Mouse (Mus musculus) heart, postnatal 10 days (tissue): ENCODE measurements at regions not wholly inside any gene's neighbourhood (a gene's known extent, or its start where the extent isn't known, plus 50 kb on each side); places are given as distances from the start of the nearest gene placed in this dataset.
A peak's percentile ranks its signal among the peaks of the same experiment; 100 is the strongest.
"Not testable (repeated sequence)": the region's sequence is repeated elsewhere in the genome, so short reads cannot be mapped to it uniquely, and the experiment has no call there.

Experiments used
- DNase-seq, 2 experiments: peaks; one replicate each; pipeline ENCODE4 v3.0.0; 2021
- intact Hi-C: fragments of 180-260 bp; cut with DNase I; formaldehyde crosslinking; loops from one replicate; pipeline ENCODE4 v1.15.1; 2025

DNA sequence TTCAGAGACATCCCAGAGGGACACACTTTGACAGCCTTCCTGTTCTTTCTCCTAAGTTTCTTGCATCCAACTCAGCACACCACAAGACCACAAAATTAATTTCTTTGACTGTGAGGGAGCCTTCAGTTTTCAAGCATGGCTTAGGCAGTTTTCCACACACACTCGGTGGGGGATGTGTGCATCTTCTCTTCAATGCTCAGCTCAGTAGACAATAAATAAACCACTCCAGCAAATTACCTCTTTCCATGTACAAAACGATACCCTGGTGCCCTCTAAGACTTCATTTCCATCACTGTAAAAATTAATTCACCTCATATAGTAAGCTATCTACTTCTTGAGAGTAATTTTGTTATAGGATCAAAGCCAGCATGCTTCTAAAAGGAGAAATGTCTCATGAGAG lies 184.6 kb downstream of the Samd5 start:
- intact Hi-C loops = no loop called here
- no peak for DNase-seq

DNA sequence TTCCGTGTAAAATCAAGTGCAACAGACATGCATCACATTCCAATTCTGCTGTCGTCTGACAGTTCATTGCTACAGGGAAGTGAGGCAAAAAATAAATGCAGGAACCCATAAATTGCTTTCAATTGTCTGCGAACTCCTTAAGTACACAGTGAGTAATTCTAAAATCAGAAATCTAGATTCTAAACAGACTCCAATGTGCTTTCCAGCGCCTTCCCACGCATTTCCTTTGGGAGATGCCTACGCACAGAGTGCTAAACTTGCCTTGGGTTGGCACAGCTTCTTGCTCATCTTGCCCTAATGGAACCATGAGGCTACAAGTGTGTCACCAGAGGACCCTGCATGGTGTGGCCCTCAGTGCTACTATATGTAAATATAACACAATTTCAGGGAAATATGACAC lies 212.6 kb downstream of the Samd5 start:
- no peak for DNase-seq
- intact Hi-C loops = no loop called here

DNA sequence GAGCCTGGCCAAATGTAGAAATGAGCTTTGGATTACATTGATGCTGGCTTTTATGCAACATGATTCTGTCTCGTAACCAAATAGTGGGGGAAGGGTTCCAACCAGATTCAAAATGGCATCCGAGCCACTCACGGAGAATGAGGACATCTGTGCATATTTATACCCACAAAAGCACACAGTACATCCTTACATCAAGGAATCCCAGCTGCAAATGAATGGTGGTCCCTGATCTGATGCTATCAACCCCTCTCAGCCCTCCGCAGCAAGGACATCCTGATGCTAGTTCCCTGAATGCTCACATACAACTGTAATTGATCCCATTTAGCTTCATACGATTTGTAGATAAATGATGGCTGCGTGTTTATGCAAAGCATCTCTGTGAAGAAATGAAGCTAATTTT lies 215.9 kb downstream of the Samd5 start:
- DNase-seq = no peak
- intact Hi-C loops = no loop called here

DNA sequence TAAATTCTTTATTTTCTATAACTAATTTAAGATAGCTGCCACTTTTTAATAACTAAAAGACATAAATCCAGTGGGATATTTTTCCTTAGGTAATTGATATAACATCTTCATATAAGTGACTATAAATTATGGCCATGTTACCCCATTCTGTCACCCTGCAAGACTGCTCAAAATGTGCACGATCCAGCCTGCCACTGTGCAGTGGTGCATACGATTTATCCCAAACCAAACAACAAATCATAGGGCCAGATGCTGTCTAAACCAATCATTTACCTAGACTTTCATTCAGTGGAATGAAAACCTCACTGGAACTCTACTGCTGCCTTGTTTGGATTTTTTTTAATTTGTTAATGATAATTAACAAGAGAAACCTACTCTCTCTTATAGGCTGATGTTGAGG lies 216.5 kb downstream of the Samd5 start:
- intact Hi-C loops = no loop called here
- no peak for DNase-seq

DNA sequence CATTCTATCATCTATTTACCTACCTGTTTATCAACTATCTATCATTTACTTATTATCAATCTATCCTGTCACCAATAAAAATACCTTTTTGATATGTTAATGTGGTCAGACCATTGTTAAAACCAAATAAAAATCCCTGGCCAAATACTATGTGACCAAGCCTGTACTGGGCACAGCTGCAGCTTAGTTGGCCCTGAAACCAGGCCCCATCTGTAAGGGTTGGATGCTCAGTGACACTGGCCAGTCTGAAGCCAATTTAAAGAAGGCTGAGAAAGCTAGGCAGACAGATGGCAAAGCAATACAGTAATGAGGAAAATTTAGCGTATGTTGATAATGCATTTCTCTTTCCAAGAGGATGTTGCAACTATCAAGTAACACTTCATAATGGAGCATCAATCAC lies 217.8 kb downstream of the Samd5 start:
- intact Hi-C loops = no loop called here
- no peak for DNase-seq

DNA sequence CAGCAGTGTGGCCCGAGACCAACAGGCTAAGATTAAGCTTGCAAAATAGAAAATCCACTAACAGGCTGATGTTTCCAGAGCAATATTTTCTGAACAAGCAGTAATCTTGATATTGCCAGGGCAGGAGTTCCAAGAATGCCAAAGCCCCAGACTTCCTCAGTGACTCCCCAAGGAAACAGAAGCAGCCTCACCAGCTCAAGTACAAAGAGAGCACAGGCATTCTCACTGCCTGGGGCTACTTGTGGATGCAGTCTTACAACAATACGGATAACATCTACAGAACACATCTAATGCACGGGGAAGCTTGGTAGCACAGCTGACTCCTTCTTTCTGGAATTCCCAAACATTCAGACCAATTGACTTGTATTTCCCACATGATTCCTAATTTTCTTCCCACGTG lies 235.9 kb downstream of the Samd5 start:
- intact Hi-C loops = no loop called here

DNA sequence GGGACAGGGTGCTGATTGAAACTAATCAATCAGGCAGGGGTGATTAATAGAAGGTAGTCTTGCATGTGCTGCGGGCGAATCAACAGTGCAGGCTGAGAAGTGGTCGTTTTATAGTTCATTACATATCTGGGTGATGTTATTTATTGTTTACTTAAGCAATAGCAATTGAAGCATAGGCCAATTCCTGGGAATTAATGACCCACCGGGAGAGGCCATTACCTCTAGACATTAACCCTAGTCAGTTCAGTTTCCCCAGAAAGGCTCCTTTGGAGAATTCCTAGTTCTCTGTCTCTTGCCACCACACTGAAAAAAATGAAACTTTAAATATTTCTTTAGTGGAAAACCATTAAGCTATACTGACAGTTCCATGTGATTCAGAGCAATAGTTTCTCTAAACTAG lies 236.6 kb downstream of the Samd5 start:
- no peak for DNase-seq
- intact Hi-C loops = no loop called here

More for the DNA sequence above, 235.9 kb downstream of the Samd5 start:
- DNase-seq = no peak

DNA sequence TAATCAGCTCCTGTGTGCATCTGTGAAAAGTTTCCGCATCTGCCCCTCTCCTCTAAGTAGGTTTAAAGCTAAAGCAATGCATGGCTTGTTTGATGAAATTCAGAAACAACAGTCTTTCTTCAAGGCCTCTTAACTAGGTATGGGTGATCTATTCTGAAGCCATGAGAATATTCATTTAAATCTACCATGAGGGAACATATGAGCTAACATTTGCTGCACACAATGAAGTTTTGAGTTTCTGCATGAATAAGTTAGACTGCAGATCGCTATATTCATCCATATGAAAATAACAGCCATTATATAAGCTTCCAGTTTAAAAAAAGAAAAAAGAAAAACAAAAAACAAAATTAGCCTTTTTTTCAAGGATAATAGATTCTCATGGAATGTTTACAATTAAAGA lies 245.9 kb downstream of the Samd5 start:
- intact Hi-C loops = no loop called here
- DNase-seq = no peak

DNA sequence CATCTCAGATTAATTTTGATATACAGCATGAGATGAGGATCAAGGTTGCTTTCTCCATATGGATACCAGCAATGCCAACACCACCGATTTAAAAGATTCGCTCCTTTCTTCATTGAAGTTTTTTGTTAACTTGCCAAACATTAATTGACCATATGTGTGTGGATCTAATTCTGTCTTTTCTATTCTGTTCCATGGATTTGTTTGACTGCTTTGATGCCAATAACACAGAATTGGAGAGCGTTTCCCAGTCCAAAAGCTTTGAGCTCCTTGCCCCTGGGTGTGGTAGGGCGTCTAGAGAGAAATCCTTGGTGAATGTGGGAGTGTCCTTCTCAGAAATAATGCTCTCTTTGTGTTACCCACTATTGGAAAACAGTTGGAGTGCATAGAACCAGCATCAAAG lies 254.3 kb downstream of the Samd5 start:
- DNase-seq = no peak
- intact Hi-C loops = no loop called here

DNA sequence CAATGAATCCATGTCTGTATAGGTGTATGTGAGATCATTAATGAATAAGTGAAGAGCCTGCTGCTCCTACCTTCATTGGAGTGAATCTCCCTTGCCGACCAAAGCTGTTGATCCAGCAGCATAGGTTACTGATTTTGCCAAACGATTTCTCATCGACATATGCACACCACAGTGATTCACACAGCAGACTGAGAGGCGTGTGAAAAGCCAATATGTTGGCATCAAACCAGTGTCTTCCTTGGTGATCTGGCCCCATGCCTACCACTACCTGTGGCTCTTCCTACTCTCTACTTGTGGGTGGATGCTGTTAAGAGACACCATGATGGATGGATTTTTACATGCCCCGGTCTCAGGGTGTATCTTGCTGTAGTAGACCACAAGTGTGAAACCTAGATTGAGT lies 258.3 kb downstream of the Samd5 start:
- intact Hi-C loops = no loop called here
- DNase-seq = no peak

DNA sequence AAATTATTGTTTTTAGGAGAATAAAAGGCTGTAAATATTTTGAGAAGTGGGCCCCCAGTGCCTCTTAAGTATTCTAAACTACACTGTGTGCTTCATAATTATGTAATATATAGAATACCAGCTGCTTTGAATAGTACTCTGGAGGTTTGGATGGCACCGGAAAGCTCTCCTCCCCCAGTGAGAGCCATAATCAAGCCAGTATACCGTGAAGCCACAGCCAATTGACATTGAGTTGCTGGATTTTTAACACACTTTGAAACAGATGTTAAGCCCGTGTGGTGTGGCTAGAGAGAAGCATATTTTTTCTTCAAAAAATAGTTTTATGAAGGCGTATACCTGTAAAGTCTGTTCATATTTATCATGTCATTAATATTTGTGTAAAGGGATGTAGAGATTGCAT lies 268.9 kb downstream of the Samd5 start:
- no peak for DNase-seq
- intact Hi-C loops = no loop called here

DNA sequence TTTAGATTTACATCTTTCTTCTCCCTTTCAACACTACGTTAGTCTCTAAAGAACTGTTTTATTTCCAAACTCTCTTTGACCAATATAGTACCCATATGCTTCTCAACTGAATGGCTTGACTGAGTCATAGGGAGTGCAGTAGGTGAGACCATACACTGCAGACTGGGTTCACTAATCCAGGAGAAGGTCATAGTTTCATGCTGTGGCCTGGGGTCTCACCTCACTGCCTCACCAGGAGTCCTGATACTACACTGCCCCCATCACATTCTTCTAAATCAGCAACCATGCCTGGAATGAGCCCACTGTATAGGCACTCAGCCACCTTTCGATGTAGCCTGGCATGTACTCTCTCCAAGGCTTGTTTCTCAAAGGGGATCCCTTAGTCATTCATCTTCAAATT lies 269.6 kb downstream of the Samd5 start:
- intact Hi-C loops = no loop called here
- no peak for DNase-seq

DNA sequence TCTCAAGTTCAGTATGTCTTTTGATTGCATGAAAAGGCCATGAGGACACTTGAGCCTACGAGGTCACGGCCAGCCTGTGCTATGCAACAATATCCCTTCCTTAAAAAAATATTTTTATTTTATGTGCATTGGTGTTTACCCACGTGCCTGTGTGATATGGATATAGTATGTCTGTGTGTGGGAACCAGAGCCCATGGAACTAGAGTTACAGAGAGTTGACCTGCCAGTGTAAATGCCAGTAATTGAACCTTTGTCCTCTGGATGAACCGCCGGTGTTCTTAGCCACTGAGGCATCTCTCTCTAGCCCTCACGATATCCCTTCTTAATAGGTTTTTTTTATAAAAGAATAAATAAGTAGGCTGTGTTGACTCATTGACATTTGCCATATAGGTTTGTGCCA lies 270.0 kb downstream of the Samd5 start:
- no peak for DNase-seq
- intact Hi-C loops = no loop called here

DNA sequence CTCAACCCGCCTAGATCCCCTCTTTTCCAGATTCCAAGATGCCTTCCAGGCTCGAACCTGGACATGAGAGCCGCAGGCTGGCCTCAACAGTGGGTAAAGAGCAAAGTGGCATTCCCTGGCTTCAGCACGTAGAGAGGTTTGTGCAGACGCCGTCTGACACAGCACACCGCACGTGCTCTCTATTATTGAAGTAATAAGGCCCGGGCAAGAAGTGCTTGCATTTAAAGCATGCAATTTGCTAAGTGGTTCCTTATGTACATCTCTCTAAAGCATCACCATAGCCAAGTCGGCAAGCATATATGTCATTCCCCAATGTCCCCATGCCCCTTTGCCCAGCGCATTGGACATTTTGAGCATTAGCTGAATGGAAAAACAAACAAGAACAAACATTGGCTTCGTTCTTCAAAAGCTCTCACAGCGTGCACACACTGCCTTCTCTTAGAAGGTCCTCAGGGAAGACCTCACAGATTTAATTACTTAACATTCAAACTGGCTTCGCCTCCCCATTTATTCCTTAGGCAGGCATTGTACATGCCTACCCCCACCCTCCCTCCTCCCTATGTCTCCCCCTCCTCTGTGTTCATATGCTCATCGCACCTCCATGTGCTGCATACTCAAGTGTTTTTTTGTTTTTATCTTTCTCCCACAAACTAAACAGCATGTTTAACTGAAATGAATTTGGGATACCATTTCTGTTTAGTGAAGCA lies 273.9 kb downstream of the Samd5 start:
- intact Hi-C loops = no loop called here
- DNase-seq = no peak

DNA sequence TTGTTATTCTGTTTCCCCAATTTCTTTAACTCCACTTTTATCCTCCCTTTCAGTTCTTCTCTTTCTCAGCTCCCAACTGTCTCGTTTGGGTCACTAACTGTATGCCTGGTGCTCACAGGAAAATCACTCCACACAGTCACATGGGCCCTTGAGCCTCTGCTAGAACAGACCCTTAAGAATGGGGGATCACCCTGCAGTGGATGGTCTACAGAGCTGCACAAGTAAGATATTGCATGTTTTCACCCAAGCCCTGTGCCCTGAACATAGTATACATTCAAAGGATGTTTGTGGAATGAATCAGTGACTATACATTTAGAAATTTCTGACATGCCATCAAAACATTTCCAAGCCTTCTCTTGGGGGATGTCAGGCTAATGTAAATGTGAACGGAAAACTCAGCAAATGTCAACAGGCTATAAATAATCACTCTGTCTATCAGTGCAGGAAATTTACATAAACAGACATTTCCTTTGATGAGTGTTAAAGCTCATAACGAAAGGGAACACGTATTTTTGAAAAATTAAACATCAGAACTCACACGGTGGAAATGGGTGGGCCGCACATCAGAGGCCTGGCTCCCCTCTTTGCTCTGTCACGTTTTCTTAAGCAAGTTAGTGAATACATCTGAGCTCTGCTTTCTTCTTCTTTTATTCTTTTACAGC lies 297.4 kb downstream of the Samd5 start:
- DNase-seq = no peak
- intact Hi-C loops = no loop called here

DNA sequence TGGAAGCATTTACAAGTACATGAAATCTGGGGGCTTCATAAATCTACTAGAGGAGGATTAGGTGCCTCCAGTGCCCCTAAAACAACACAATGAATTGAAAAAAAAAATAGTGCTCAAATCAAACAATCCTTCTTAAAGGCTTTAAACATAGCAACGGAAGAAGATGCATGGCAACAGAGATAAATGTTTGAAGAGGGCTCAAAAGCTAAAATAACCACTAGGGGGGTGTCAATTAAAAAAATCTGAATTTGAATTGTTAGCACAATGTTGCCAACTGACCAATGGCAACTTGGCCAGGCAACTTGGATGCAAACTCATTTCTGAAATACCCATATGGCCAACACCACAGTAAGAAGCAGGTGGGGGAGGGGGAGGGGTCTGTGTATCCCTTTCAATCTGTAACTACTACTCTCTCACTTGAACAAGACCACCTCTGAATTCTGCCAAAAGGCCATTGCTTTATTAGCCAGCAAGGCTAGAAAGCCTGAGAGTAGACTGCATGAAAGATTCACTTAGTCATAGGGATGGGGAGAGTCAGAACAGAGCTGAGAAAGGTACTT lies 312.6 kb downstream of the Samd5 start:
- intact Hi-C loops = no loop called here
- no peak for DNase-seq

DNA sequence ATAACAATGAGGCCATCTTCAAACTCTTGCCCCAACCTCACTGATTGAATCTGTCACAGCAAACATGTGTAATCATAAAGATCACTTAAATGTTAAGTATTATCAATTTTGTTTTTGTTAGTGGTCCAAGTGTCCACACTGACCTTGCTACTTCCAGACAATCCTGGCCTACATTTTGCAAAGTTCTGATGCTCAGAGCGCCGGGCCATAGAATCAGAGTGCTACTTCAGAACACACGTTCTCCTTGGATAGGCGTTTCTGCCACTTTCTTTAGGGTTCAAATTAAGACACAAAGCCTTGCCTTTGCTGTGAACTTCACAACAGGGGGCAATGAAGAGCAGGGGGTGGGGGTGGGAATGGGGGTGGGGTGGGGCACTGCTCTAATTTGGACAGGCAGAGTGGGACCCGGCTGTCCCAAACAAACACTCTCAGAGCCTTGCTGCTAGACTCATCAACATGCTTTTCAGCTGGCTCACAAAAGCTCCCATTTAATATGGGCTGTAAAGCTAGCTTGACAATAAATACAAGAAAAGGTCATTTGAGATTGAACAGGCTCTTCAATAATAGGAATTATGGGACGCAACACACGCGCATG lies 336.7 kb downstream of the Samd5 start:
- intact Hi-C loops = no loop called here
- no peak for DNase-seq

DNA sequence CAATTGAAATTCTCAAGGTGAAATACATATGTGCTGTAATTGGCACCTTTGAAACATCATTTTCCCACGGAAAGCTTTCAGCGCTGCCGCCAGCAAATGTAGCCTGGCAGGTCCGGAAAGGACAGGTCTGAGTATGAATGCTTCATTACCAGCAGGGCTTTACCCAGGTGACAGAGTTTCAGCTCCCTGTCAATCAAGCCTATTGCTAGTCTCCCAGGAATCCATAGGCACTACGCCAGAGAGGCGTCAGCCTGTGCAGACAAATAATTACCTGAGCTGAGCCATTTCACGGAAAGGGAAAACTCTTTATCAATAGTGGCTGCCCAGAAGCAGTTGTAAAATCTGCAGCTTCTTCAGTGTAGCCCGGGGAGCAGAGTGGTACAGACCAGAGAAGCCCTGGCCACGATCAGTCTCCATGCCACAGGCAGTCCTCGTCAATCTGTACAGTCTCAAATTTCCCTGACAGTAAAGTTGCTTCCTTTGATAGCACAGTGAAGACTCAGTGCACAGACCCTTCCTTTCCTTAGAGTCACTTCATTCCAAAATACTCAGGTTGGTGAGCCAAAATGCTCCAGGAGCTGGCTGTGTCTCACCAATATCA lies 340.7 kb downstream of the Samd5 start:
- intact Hi-C loops = no loop called here
- no peak for DNase-seq

DNA sequence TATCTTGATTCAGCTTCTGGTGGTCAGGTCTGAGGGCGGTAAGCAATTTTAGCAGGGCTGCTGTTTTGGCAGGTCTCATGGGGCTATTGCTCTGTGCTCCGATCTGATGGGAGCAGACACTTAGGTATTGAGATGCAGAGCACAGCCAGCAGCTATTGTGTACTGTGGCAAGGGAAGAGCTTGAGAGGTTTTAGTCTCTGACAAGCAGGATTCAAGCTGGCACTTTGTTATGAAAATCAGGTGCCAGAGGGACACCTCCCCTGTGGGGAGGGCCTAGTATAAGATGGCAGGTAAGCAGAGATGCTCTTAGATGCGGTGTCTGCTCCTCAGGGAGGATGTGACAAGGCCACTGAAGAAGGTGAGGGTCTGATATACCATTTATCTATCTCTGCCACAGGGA lies 343.3 kb downstream of the Samd5 start:
- intact Hi-C loops = no loop called here
- no peak for DNase-seq

DNA sequence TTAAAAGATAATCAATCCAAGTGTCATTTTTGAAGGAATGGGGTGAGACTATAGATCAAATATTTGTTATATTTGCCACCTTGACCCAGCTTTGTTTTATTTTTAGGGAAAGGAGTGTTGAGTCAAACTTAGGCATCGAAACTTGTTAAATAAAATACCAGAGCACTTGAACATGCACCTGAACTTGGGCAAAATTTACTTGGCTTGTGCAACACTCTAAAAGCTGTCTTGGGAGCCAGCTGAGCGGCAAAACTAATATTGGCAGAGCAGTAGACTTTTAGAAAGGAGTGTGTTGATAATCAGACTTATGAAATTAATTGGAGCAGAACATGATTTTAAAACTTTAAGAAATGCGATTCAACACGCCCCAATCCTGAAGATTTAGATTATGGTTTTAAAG lies 346.7 kb downstream of the Samd5 start:
- intact Hi-C loops = no loop called here

DNA sequence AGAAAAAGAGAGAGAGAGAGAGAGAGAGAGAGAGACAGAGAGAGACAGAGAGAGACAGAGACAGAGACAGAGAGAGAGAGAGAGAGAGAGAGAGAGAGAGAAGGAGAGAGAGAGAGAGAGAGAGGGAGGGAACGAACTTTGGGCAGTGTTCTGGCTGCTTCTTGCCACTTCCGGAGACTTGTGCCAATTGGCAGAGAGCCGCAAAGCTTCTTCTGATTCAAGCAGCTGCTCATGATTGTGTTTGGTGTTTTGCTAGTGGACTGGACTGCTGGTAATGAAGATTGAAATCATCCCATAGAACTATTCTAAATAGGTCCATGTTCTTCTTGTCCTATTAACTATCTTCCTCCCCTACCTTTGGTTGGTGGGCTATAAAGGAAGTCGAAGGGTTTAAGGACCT lies 347.1 kb downstream of the Samd5 start:
- DNase-seq = peak; percentile 52 to 66
- intact Hi-C loops = not testable (repeated sequence)

More for the DNA sequence above, 346.7 kb downstream of the Samd5 start:
- no peak for DNase-seq

DNA sequence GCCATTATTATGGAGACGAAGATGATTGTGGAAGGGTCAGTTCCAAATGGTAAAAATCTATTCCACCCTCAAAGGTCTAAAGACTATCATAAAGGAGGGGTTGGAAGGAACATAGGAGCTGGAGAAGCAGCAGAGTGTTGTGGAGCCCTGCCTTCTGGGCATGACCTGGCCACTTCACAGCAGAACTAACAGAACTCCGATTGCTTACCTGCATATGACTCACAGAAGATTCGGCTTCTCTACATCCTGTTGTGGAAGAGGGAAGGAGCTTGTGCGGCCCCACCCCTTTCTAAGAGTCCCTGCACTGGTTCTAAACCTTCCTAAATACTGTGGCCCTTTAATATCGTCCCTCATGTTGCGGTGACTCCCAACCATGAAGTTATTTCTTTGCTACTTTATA lies 362.7 kb downstream of the Samd5 start:
- intact Hi-C loops = no loop called here
- DNase-seq = no peak
